Mouse (Mus musculus) G1E (cell line): ENCODE data around the gene Tmem91.

Experiments used
- CTCF ChIP-seq: IDR thresholded peaks from 2 replicates; pipeline ENCODE4 v1.5.1; 2012; ENCODE audit warnings: low read depth, low read length, inconsistent platforms, mixed read lengths
- GATA1 ChIP-seq: IDR thresholded peaks from 2 replicates; pipeline ENCODE4 v1.6.1; 2012; ENCODE audit warnings: borderline replicate concordance, low read length, inconsistent platforms, mixed read lengths
- POLR2AphosphoS5 ChIP-seq: IDR thresholded peaks from 2 replicates; pipeline ENCODE4 v1.6.1; 2012; ENCODE audit warnings: low read depth, low read length, inconsistent platforms; ENCODE audit not compliant: insufficient replicate concordance
- TAL1 ChIP-seq: conservative IDR thresholded peaks from 2 replicates; pipeline ENCODE4 v1.6.1; 2012; ENCODE audit warnings: low read depth, low read length, inconsistent platforms, mixed read lengths

GRCm38 (mm10) chr7:25681341-25682231, 6.6 kb upstream of the Tmem91 start:
- no peak for TF ChIP-seq CTCF
- no peak for TF ChIP-seq GATA1
- no peak for TF ChIP-seq POLR2AphosphoS5
- TF ChIP-seq TAL1, result no peak
